Mouse (Mus musculus): ENCODE data around the gene Gm28053.
A peak's percentile ranks its signal among the peaks of the same experiment; 100 is the strongest.

Gene Gm28053

DNA sequence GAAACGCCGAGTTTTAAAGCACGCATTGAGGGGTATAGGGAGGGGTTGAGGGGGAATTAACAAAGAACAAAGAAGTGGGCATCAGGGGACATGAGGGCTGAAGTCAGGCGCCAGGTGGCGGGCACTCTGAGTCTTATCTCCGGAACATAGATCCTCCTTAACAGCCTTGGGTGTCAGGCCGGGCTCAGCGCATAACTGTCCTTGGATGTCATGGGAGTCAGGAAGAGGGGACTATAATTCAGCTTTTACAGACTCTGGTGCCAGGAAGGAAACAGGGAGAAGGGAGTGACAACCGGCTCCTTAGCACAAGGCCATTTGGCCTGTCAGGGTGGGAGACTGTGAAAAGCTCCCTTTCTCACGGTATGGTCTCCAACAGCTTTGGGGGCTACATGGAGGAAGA is 46.1 kb downstream of the Gm28053 start:
- no peak for TF ChIP-seq CTCF (conservative IDR thresholded peaks at IDR 0.05; ENCODE audit: low read length)
- TF ChIP-seq NANOG (IDR thresholded peaks at IDR 0.05; ENCODE audit: borderline replicate concordance, low read length) = no peak
- TF ChIP-seq POU5F1 (IDR thresholded peaks at IDR 0.05; ENCODE audit: borderline replicate concordance, low read length) = no peak
- Histone ChIP-seq H3K27me3 (ENCODE audit: insufficient read depth, low read length) (no peaks in the 10 kb centered on the region), H3K9me3 (ENCODE audit: low read length) (peaks cover 14% of the 10 kb centered on the region), H3K4me3 (replicated peaks; ENCODE audit: low read length) (no peak overlapping the region), H3K36me3 (ENCODE audit: insufficient read depth, low read length) (no peaks in the 10 kb centered on the region), H3K4me1 (replicated peaks; ENCODE audit: low read depth, low read length) (peaks cover 5% of the 10 kb centered on the region; the same call in 1 of the 2 replicates)

DNA sequence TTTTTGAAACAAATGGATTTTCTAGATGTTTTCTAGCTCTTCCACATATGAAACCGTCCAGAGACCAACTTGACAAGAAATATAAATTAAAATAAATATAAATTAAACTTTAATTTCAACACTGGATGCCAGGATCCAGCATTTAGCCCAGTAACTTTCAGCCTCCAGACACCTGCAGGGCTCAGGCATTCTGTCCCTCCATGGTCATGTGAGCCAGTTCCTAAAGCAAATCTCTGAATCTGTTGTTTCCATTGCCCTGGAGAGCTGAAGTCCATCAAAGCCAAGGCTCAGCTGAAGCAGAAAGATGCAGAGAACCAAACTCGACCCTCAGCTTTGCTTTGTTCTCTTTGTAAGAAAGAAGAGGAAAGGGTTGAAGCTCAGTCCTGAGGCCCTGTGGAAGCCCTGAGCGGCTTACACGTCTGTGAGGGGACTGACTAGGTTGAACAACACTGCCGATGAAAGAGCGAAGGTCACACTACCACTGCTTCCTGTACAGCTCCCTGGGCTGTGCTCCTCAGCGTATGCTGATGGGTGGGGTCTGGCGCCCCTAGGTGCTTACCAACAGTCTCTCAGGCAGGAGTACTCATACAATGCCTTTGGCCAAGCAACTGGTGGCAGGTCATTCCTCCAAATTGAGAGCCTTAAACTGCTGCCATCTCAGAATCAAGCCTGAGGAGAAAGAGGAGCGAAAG is 49.9 kb downstream of the Gm28053 start:
- Histone ChIP-seq H3K4me3 (replicated peaks; ENCODE audit: low read length) (no peak overlapping the region), H3K27me3 (ENCODE audit: insufficient read depth, low read length) (no peaks in the 10 kb centered on the region), H3K36me3 (ENCODE audit: insufficient read depth, low read length) (no peaks in the 10 kb centered on the region), H3K4me1 (replicated peaks; ENCODE audit: low read depth, low read length) (peaks cover 8% of the 10 kb centered on the region; the same call in 1 of the 2 replicates), H3K9me3 (ENCODE audit: low read length) (peaks cover 14% of the 10 kb centered on the region)
- TF ChIP-seq NANOG (IDR thresholded peaks at IDR 0.05; ENCODE audit: borderline replicate concordance, low read length) (no peak), CTCF (conservative IDR thresholded peaks at IDR 0.05; ENCODE audit: low read length) (no peak), POU5F1 (IDR thresholded peaks at IDR 0.05; ENCODE audit: borderline replicate concordance, low read length) (no peak)

DNA sequence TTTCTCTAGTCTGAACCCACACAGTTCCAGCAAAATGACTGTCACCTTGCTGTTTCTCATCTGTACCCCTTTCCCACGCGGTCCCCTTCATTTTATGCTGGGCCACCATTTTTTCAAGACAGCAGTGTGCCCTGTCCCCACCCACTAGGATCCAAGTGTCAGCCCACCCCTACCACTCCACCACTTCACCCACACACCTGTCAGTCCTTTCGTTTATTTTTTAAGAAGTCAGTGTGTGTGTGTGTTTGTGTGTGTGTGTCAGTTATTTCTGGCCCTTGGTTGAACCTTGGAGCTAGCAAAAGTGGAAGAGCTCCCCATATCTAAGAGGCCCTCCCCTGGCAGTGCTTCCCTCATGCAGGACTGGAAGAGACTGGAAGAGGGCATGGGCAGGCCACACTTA is 50.5 kb downstream of the Gm28053 start:
- TF ChIP-seq NANOG (IDR thresholded peaks at IDR 0.05; ENCODE audit: borderline replicate concordance, low read length) (no peak), CTCF (conservative IDR thresholded peaks at IDR 0.05; ENCODE audit: low read length) (no peak), POU5F1 (IDR thresholded peaks at IDR 0.05; ENCODE audit: borderline replicate concordance, low read length) (no peak)
- Histone ChIP-seq H3K36me3 (ENCODE audit: insufficient read depth, low read length) (no peaks in the 10 kb centered on the region), H3K4me3 (replicated peaks; ENCODE audit: low read length) (no peak overlapping the region), H3K27me3 (ENCODE audit: insufficient read depth, low read length) (no peaks in the 10 kb centered on the region), H3K4me1 (replicated peaks; ENCODE audit: low read depth, low read length) (peaks cover 8% of the 10 kb centered on the region; the same call in 1 of the 2 replicates), H3K9me3 (ENCODE audit: low read length) (peaks cover 20% of the 10 kb centered on the region)

- H3K4me1 ChIP-seq (replicated peaks; ENCODE audit: low read depth, low read length) = peaks cover 8% of the 10 kb centered on the region; the same call in 1 of the 2 replicates
- no peak for TF ChIP-seq NANOG (IDR thresholded peaks at IDR 0.05; ENCODE audit: borderline replicate concordance, low read length)
- no peak for TF ChIP-seq POU5F1 (IDR thresholded peaks at IDR 0.05; ENCODE audit: borderline replicate concordance, low read length)
- TF ChIP-seq CTCF (conservative IDR thresholded peaks at IDR 0.05; ENCODE audit: low read length) = no peak
- H3K4me3 ChIP-seq (replicated peaks; ENCODE audit: low read length) = no peak within 1 kb of the TSS
- no peaks in the 10 kb centered on the region for H3K36me3 ChIP-seq (ENCODE audit: insufficient read depth, low read length)
- H3K27me3 ChIP-seq (ENCODE audit: insufficient read depth, low read length) = no peaks in the 10 kb centered on the region
- peaks cover 21% of the 10 kb centered on the region for H3K9me3 ChIP-seq (ENCODE audit: low read length)
Observed at GRCm38 (mm10) chr6:48770696-48771095, 52.3 kb downstream of the Gm28053 start, which contains the start of gene Gimap3. Gimap3 (minus strand) TSS chr6:48770851.

DNA sequence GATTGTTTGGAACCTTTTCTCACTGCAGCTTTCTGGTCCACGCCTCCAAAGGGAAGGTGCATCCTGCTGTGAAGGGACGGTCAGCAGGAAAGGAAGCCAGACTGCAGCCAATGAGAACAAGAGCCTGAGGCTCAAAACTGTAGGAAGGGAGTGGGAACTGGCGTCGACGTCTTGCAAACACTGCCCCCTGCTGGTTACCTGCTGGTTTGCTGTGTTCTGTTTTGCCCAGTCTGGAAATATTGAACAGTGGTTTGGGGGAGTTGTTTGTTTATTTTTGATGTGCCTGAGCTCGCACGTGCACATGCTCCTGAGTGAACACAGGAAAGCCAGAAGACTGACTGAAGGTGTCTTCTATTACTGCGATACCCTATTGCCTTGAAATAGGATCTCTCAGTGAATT is 53.6 kb downstream of the Gm28053 start:
- Histone ChIP-seq H3K4me1 (replicated peaks; ENCODE audit: low read depth, low read length) (peaks cover 8% of the 10 kb centered on the region; the same call in 1 of the 2 replicates), H3K36me3 (ENCODE audit: insufficient read depth, low read length) (no peaks in the 10 kb centered on the region), H3K4me3 (replicated peaks; ENCODE audit: low read length) (no peak overlapping the region), H3K9me3 (ENCODE audit: low read length) (peaks cover 33% of the 10 kb centered on the region), H3K27me3 (ENCODE audit: insufficient read depth, low read length) (no peaks in the 10 kb centered on the region)
- TF ChIP-seq CTCF (conservative IDR thresholded peaks at IDR 0.05; ENCODE audit: low read length) = peak; percentile 71
- no peak for TF ChIP-seq NANOG (IDR thresholded peaks at IDR 0.05; ENCODE audit: borderline replicate concordance, low read length)

DNA sequence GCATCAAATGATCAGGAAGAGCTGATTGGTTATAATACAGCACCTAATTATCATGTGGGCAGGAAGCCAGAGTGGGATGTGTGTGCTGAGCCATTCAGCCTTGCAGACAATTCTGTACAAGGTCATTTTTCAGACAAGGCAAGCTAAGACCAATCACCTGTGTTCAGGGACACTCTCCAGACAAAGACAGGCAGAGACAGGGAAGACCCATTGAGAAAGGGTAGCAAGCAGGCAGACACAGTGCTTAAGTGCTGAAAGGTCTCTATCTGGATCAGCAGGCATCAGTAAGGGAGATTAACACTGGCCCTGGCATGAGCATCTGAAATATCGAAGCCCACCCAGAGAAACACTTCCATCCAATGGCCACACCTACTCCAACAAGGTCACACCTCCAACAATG is 66.0 kb downstream of the Gm28053 start:
- no peak overlapping the region for H3K4me3 ChIP-seq (replicated peaks; ENCODE audit: low read length)
- no peaks in the 10 kb centered on the region for H3K4me1 ChIP-seq (replicated peaks; ENCODE audit: low read depth, low read length)
- TF ChIP-seq NANOG (IDR thresholded peaks at IDR 0.05; ENCODE audit: borderline replicate concordance, low read length) (no peak), POU5F1 (IDR thresholded peaks at IDR 0.05; ENCODE audit: borderline replicate concordance, low read length) (no peak), CTCF (conservative IDR thresholded peaks at IDR 0.05; ENCODE audit: low read length) (no peak)
- H3K9me3 ChIP-seq (ENCODE audit: low read length) = peaks cover 34% of the 10 kb centered on the region
- H3K27me3 ChIP-seq (ENCODE audit: insufficient read depth, low read length) = no peaks in the 10 kb centered on the region
- no peaks in the 10 kb centered on the region for H3K36me3 ChIP-seq (ENCODE audit: insufficient read depth, low read length)

DNA sequence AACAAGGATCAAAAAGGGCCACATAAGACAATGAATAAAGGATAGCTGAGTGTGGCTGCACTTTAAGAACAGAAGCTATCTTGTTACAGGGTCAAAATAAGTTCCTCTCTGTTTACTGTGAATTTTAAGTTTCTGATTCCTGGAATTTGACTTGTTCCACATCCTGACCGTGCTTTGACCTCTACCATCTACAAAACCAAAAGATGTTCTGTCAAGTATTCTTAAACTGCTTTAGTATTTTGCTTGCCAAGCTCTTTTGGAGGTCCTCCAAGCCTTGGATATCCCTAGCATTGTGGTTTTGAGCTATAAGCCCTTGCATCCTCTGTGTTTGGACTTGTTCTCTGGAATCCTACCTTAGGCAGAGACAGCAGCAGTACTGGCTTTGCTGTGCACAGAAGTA is 66.8 kb downstream of the Gm28053 start:
- H3K27me3 ChIP-seq (ENCODE audit: insufficient read depth, low read length) = no peaks in the 10 kb centered on the region
- TF ChIP-seq NANOG (IDR thresholded peaks at IDR 0.05; ENCODE audit: borderline replicate concordance, low read length) (no peak), POU5F1 (IDR thresholded peaks at IDR 0.05; ENCODE audit: borderline replicate concordance, low read length) (no peak)
- H3K36me3 ChIP-seq (ENCODE audit: insufficient read depth, low read length) = no peaks in the 10 kb centered on the region
- no peak overlapping the region for H3K4me3 ChIP-seq (replicated peaks; ENCODE audit: low read length)
- no peaks in the 10 kb centered on the region for H3K4me1 ChIP-seq (replicated peaks; ENCODE audit: low read depth, low read length)
- H3K9me3 ChIP-seq (ENCODE audit: low read length) = peaks cover 26% of the 10 kb centered on the region

- Histone ChIP-seq H3K9me3 (ENCODE audit: low read length) (peaks cover 23% of the 10 kb centered on the region), H3K27me3 (ENCODE audit: insufficient read depth, low read length) (no peaks in the 10 kb centered on the region), H3K4me1 (replicated peaks; ENCODE audit: low read depth, low read length) (no peaks in the 10 kb centered on the region), H3K4me3 (replicated peaks; ENCODE audit: low read length) (no peak overlapping the region), H3K36me3 (ENCODE audit: insufficient read depth, low read length) (no peaks in the 10 kb centered on the region)
- TF ChIP-seq NANOG (IDR thresholded peaks at IDR 0.05; ENCODE audit: borderline replicate concordance, low read length) (no peak), POU5F1 (IDR thresholded peaks at IDR 0.05; ENCODE audit: borderline replicate concordance, low read length) (no peak), CTCF (conservative IDR thresholded peaks at IDR 0.05; ENCODE audit: low read length) (no peak)
Observed at GRCm38 (mm10) chr6:48785601-48786000, 67.2 kb downstream of the Gm28053 start.

DNA sequence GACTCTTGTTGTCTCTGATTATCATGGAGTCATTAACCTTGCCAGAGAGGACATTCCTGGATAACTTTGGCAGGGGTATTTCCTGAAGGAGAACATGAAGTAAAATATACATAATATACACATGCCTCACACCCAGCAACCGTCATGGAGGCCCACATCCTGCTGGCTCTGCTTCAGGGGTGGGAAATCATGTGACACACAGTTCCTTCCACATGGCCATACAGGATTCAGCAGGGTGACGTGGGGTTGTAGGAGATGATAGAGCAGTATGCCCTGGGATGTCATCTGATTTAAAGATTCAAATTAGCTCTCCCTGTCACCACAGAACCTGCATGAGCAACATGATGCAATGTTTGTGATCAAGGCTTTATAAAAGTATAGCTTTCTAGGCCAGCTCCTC is 69.5 kb downstream of the Gm28053 start:
- Histone ChIP-seq H3K9me3 (ENCODE audit: low read length) (0 out of 2 replicates have a peak, but pooled peaks cover under 1% of the 10 kb centered on the region), H3K27me3 (ENCODE audit: insufficient read depth, low read length) (no peaks in the 10 kb centered on the region), H3K36me3 (ENCODE audit: insufficient read depth, low read length) (no peaks in the 10 kb centered on the region), H3K4me3 (replicated peaks; ENCODE audit: low read length) (no peak overlapping the region), H3K4me1 (replicated peaks; ENCODE audit: low read depth, low read length) (no peaks in the 10 kb centered on the region)
- no peak for TF ChIP-seq CTCF (conservative IDR thresholded peaks at IDR 0.05; ENCODE audit: low read length)
- TF ChIP-seq NANOG (IDR thresholded peaks at IDR 0.05; ENCODE audit: borderline replicate concordance, low read length) = no peak
- no peak for TF ChIP-seq POU5F1 (IDR thresholded peaks at IDR 0.05; ENCODE audit: borderline replicate concordance, low read length)

Data from E14TG2a.4 (cell line).